Mouse (Mus musculus) C2C12 (cell line): ENCODE data around the gene Hpca.

Experiments
- CTCF ChIP-seq: IDR thresholded peaks from one replicate; pipeline ENCODE4 v1.5.1; 2011; ENCODE audit not compliant: control insufficient read depth, insufficient read depth, insufficient read length
- MAX ChIP-seq: IDR thresholded peaks from one replicate; pipeline ENCODE4 v1.6.1; 2011; ENCODE audit warnings: mild to moderate bottlenecking, control low read depth

DNA sequence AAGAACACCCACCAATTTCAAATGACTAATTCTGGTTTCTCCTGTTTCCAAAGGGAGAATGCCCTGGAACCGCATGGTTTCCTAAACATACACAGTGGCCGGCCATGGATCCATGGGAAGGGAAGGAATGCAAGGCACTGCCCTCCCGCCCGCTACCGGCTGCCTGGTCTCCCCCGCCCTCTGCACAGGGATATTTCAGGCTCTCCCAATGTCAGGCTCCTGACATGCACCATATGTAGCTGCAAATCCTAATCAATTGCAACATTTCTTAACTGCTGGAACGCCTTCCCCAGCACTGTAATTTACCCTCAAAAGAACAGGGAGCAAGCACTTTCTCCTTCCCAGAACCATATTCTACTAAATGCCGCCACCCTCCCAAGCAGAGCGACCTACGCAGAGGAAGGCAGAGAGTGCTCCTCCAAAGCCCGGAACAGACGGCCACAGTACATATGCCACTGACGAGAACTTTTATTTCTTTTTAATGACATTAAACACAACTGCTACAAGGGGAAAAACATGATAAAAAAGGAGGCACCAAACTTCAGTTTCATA, 25.8 kb upstream of the Hpca start:
- TF ChIP-seq CTCF (no peak), MAX (no peak)
